Mouse (Mus musculus): ENCODE measurements around the gene Hist1h4b.

DNA sequence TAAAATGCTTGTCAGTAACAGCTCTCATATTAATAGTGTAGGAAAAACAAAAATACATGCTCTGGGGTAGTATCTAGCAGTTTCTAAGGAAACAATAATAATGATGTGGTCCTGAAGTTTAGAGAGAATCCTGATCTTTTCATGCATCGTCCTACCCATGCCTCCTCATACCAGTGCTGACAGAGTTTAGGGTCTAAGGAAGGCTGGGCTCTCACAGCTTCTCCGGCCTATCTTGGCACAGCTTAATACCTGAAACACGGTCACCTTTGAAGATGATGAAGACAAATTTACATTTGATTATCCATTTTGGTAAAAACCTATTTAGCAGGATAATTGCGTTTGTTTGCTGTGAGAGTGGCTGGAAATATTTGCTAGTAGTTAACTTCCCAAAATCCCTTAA is 12.8 kb upstream of the Hist1h4b start:
- no peak for TF ChIP-seq POLR2A (IDR thresholded peaks at IDR 0.05; ENCODE audit: insufficient read depth, low read length)
- TF ChIP-seq CTCF (IDR thresholded peaks at IDR 0.05; ENCODE audit: low read depth, low read length): no peak
- no peak for TF ChIP-seq EP300 (IDR thresholded peaks at IDR 0.05; ENCODE audit: insufficient read depth, low read depth, low read length)

Data from ES-Bruce4 (cell line).